Mouse (Mus musculus) frontal cortex, postnatal 14 days (tissue): ENCODE data around the gene Tm9sf4.

Experiments
- DNase-seq, 2 experiments: peaks; one replicate each; pipeline ENCODE4 v3.0.0; 2022; ENCODE audit warnings: low spot score in 2 of 2

Tm9sf4 gene

DNA sequence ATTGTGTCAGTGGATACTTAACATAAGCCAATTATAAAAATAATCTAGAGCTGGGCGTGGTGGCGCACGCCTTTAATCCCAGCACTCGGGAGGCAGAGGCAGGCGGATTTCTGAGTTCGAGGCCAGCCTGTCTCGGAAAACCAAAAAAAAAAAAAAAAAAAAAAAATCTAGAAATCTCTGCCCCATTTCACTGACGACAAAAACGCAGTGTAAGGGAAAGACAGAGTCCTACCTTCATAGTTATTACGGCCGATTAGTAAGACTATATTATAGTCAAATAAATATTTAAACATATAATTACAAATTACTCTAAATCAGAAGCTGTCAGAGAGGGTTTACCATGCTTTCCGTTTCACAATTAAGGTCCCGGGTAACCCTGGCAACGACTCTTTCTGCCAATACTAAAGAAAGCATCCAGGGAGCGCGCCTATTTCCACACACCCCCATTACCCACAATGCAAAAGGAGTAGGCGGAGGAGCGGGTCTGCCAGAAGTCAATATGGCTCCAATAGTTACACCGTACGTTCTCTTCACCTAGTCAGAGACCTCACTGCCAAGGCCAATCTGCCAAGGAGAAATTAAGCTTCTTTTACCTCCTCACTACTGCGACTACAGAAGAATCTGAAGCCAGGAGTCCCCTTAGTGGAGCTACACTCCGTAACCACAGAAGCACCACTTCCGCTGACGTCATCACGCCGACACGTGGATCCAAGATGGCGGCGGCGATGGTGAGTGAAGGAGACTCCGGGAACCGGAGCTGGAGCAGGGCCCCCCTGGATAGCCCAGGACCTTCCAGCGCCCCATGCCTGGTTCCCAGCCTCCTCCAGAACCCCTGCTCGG, at the start of gene Tm9sf4:
Gene Tm9sf4, plus strand, starts transcription at position 460 of the 840 bp plus-strand sequence.
- DNase-seq: peak; percentile 89 to 93

DNA sequence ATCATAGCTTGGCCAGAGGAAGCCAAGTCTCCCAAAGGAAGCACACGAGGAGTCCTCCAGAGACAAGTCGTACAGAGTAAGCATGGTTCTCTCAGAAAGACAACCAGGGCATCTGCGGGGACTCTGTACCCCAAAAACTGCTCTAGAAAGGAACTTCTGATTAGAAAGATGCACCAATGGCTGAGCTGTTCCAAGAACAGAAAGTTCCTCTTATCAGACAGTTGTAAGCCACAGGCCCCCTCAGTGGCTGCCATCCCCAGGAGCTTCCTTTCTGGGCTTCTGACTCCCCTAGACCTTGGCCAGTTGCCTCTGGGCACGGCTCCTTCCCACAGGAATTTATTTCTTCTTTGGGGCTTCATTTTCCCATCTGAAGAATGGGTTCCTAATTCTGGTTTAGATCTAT, 45.4 kb upstream of the Tm9sf4 start:
- no peak for DNase-seq

DNA sequence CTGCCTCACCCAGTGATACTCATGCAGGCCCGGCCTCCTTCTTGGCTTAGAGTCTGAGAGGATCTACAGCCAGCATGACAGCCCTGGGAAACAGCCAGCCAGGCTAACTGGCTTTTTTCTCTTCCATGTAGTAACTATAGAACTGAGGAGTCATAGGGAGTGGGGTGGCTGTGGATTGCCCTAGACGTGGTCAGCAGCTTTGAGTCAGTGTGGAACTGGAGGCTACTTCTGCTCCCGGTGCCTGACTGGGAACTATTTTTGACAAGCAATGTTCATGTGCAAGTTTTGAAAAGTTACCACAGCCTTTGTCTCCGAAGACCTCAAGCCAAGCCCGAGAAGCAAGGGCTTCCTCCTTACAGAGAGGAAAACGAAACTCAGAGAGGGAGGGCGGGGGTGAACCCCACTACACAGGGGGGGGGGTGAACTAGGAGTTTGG, 44.0 kb upstream of the Tm9sf4 start:
- DNase-seq: no peak

DNA sequence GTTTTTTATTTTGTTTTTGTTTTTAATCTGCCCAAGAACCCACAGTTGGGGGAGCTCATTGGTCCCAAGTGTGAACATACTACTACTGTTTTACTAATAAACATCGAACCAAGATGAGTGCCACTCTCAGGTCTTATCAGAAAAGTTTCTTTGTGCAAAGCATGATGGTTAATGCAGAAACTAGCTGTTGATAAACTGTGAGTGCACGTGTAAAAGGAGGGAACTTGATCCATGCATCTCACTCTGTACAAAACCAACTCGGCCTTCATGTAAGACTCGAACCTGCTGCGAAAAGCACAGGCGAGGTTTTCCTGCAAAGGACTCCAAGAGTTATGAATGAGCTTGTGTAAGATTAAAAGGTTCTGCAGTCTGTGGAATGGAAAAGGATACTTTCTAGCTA, 41.6 kb upstream of the Tm9sf4 start:
- no peak for DNase-seq

DNA sequence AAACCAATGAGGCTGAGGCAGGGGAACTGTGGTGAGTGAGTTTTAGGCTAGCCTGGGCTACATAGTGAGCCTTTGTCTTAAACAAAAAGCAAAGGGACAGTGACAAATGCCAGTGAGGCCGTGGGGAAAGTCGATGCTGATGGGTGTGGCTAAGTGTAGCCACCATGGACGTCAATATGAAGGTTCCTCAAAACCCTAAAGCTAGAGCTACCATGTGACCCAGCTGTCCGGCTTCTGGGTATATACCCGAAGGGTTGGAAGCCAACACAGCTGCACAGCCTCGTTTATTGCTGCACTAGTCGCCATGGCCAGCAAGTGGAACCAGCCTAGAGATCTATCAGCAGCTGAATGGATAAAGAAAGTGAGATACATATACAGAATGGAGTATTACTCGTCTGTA, 41.0 kb upstream of the Tm9sf4 start:
- DNase-seq: no peak

DNA sequence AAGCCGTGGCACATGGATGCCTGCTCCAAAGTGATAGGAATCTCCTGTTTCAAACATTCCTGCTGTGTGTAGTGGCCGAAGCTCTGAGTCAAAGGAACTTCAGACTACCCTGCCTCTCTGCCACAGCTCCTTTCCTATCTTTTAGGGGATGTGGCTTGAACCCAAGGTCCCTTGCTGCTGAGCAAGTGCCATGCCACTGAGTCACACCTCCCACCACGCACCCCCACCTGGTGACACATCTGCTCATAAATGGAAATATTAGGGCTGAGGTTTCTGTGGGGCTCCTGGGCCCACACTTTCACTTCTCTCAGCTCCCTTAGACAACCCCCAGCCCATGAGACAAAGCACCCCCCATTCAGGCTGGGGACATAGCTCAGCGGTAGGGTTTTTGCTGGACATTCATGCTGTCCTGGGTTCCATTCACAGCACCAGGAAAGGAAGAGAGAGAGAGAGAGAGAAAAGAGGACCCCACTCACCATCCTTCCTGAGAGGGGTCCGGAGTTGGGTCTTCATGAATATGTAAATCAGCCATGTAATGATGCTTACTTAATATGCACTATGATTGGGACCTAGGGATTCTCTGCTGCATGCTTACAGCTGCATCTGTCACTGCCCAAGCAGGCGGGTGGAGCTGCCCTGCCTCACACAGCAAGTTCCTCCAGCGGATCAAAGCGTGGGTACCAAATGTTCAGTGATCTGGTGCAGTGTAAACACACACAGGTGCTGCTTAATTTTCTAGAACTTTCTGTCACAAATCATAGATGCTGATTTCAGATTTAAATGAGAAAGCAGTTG, 39.1 kb upstream of the Tm9sf4 start:
- no peak for DNase-seq

DNA sequence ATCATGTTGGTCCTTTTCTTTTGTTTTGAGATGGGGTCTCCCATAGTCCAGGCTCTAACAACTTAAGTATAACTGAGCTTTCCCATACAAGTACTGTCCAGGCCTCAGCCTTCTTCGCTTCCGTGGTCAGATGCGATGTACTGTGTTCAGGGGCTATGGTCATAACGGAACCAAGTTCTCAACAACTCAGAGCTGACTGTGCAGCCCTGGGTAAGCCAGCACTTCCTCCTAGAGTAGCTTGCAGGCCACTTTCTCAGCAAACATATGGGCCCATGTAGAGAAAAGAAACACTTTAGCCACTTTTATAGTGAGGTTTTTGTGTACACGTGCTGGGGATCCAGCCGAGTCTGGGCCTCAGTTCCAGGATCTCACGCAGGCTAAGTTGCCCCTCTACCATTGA, 38.4 kb upstream of the Tm9sf4 start:
- no peak for DNase-seq

DNA sequence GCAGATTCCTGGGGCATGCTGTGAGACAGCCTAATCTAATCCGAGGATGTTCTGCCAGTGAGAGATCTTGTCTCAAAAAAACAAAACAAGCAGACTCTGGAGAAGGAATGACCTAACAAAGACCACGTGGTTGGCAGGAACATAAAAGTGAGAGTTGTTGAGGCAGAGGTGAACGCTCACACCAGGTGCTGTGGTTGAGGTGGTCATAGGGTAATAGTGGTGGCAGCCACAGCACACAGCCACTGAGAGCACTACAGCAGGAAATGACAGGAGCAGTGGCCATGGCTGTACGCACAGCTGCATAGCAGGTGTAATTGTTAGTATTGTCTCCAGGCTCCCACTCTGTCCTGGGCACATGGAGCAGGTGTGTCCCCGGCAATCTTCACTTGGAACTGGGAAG, 35.2 kb upstream of the Tm9sf4 start:
- no peak for DNase-seq

DNA sequence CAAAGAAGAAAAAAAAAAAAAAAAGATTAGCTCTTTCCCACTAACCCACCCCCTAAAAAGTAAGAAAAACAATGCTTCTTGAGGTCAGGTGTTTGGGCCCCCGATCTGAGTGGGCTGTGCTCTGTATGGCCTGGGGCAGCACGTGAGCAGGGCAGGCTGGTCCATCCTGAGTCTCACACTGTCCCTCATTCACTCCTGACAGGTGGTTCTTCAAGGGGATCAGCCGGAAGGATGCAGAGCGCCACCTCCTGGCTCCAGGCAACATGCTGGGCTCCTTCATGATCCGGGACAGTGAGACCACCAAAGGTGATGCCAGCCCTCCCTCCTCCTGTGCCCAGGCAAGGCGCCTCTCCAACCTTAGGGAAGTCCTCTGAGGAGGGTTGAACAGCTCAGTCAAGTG, 30.1 kb upstream of the Tm9sf4 start:
- no peak for DNase-seq

DNA sequence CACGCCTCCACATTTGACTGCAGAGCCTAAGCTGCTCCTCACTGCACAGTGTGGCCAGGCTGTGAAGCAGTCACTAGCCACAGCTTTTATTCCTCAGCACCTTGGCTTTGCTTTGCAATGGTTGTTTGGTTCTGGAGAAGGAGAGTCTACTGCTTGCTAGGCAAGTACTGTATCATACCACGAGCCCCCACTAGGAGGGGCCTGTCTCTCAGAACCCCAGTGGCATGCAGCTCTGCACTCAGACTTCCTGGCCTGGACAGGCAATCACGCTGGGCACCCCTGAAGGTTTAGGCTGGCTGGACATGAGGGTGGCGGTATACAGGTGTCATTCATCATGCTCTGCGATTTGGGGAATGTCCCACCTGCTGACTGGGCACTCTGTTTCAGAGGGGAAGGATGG, 26.9 kb upstream of the Tm9sf4 start:
- DNase-seq: no peak

DNA sequence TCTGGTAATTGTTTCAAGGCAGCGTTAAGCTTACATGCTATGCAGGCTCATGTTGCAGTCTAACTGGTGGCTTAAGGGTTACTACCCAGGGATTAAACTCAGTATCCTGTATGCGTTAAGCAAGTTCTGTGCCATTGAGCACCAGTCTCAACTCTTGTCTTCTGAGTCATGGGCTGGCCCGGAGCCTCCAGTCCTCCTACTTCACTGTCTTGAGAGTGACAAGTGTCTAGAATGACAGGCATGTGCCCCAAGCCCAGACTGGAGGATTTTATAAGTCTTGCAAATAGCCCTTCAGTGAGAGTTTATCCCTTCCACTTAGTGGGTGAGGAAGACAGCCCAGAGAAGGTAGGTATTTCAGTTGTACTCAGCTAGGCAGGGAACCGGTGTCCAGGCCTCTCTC, 24.9 kb upstream of the Tm9sf4 start:
- DNase-seq: no peak

DNA sequence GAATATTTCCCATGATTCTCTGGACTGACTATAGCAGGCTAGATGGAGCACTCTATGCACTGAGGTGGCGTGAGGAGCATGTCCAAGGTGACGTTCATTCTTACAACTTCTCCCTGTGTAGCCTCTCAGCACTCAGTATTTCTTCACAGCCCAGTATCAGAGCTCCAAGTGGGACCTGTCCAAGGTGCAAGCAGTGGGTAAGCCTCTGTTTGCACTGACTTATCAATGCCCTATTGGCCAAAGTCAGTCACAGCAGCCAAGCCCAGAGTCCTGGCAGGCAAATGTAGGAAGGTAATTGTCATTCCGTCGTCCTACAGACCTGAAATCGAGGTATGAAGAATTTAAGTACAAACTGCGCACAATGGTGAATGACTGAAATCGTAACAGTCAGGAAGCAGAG, 21.9 kb upstream of the Tm9sf4 start:
- no peak for DNase-seq

DNA sequence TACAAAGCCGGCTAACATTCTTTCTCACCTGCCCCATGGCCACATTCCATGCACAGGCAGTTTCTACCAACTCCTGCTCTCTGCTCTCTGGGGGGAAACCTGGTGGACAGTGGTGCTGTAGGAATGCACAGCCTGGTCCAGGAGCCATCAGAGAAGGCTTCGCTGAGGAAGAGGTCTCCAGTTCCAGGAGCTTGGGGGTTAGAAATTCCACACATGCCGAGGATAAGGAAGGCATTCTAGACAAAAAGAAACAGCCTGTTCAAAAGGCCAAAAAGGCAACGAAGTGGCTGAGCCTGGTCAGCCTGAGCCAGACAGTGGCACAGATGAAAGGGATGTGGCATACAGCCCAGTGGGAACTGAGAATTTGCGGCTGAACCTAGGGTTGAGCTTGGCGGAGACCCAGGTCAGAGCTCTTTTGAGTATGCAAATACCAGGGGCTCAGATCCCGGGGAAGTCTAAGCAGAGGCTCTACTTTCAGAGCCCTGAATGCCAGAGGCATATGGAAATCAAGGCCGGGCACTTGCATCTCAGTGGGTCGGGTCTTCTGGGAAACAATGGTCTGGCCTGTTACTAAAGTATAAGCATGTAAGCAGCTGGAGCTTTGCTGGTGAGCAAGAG, 21.0 kb upstream of the Tm9sf4 start:
- peak in 1 of 2 experiments; percentile 15 for DNase-seq

DNA sequence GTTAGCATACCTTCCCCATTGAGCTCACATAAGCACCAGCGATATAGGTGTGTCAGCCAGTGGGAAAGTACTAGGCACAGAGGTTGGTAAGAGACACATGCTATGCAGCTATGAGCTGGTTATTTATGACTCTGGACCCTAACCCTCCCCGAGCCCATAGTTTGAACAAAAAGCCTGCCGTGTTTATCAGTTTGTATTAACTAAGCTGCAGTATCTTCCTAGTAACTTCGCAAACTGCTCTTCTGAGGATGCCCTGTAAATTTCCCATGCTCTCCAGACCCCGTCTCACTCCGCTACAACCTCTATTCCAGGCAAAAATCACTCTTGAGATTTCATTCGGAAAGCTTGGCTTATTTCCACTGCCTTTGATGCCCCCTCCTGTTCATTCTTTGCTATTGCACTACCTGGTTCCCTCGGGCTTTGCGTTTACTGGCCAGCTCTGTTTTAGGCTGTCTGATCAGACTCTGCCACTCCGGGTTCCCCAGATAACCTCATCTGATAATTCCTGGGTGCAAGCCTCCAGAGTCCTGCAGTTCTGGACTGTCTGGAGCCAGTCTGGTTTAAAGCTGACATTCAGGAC, 18.4 kb upstream of the Tm9sf4 start:
- peak in 1 of 2 experiments; percentile 63 for DNase-seq

DNA sequence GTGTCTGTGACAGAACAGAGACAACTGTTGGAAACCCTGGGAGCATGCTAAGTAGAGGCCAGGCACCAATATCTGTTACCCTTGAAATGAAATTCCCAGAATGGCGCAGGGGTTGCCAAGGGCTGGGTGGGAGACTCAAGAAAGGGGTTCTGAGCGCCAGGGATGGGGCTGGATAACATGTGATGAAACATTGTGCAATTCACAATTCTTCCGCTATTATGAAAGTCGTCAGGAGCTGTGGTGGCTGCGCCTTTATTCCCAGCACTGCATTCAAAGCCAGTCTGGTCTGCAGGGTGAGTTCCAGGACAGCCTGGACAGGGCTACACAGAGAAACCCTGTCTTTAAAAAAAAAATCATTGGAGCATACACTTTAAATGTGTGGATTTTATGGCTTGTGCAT, 15.8 kb upstream of the Tm9sf4 start:
- DNase-seq: no peak

DNA sequence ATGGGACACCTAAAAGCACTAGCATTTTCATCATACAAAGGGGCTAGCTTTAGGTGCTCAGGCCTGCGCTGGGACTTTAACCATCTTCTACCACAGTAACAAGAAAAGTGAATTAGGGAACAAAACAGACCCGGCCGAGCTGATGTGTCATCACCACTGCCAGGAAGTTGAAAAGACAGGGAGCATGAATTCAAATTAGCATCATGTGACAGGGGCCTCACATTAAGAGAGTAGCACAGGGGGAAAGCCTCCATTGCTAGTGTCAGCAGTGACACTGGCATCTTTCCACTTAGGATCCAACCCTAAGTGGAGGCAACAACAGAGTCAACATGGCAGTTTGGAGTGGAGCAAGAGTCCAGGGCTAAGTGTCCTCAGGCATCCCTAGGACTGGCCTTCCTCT, 13.9 kb upstream of the Tm9sf4 start:
- no peak for DNase-seq

DNA sequence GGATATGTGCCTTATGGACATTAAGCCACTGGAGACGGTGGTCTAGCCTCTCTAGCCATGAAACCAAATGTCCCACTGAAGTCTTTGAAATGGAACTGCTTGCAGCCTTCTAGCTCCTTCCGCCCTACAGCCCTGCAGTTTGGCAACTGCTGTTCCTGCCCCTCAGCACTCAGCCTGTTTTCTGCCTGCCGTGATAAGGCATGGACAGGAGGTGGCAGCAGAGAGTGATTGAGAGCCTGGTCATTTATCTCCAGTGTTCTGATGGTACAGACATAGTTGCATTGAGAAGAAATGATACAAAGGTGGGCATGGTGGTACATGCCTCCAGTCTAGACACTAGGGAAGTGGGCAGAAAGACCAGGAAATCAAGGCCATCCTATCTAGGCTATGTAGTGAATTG, 13.4 kb upstream of the Tm9sf4 start:
- peak; percentile 35 to 71 for DNase-seq

DNA sequence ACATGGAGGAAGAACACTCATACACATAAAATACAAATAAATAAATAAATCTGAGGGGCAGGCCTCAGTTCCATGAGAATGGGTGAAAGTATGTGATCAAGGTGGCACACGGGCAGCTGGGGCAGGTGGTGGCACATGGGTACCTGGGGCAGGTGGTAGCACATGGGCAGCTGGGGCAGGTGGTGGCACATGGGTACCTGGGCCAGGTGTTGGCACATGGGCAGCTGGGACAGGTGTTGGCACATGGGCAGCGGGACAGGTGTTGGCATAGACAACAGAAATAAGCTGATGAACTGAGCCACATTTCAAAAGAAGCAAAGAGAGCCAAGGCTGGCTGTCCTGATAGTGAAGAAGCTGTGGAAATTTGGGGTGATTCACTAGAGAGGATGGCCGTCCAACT, 11.4 kb upstream of the Tm9sf4 start:
- no peak for DNase-seq

DNA sequence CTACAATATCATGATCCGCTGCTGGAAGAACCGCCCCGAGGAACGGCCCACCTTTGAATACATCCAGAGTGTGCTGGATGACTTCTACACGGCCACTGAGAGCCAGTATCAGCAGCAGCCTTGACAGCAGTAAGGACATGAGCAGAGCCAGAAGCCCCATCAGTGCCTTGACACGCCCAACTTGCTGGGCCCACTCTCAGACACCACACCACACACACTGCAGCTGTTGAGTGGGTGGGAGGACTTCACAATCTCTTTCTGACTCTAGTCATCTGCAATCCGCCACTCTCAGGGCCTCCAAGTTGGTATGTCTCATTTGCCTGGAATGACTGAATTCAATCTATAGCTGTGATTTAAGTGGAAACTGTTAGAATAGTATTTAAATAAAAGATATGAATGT, 10.1 kb upstream of the Tm9sf4 start:
- no peak for DNase-seq

DNA sequence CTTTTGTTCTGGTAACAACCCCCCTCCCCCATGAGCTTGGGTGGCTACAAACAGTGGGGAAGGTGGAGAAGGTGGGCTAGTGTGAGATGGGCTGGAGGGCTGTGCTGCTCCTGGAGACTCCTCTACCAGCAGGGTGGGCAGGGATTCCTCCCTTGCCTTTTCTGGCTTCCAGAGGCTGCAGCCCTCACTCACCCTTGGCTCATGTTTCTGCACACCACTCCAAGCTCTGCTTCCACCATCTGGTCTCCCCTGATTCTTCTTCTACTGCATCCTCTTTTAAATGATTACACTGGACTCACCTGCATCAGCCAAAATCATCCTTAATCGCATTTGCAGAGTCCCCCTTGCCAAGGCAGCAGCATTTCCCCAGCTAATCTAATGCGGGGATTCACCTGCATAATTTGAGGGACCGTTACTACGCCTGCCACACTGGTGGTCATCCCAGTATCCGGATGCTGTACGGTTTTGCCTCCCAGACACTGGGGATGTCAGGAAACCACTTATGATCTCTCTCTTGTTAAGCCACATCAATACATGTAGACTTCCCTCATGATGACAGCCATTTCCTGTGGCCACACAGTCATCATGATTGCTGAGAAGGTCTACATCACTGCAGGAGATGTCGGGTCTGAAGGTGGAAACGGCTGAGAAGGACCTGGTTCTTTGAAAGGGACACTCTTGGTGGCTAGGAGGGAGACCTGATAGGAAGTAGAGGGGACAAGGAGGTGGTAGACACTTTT, 9.0 kb upstream of the Tm9sf4 start:
- DNase-seq: no peak

DNA sequence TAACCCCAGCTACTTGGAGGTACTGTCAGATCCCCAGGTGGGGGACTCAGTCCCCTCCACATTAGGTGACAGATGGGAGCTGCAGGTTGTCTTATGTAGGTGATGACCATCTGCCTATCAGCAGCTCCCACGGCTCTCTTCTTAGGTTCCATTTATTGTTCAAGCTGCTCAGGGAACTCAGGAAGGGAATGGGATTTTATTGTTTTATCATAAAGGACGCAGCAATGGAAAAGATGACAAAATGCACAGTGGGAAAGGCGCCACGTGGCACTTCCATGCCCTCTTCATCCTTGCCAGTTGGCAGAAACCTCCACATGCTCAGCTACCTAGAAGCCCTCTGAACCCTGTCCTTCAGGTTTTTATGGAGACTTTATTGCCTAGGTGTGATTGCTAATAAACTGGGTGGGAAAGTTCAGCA, 8.1 kb upstream of the Tm9sf4 start:
- no peak for DNase-seq

DNA sequence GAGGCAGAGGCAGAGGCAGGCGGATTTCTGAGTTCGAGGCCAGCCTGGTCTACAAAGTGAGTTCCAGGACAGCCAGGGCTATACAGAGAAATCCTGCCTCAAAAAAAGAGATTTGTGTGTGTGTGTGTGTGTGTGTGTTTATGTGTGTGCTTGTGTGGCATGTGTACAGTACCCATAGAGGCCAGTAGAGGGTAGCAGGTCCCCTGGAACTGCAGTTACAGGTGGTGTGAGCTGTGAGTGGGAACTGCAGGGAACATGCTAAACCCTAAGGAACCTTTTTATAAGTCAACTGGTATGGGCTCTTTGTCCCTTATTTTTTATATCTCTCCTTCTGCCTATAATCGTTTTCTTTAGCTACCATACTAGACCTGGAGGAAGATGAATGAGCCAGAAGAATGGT, 3.8 kb upstream of the Tm9sf4 start:
- DNase-seq: no peak
